Mouse (Mus musculus) lung, postnatal 0 days (tissue): ENCODE measurements around the gene Hrc.

Experiments
- CTCF ChIP-seq: IDR thresholded peaks from 2 replicates; pipeline ENCODE4 v1.5.1; 2016; ENCODE audit warnings: antibody characterized with exemption, mild to moderate bottlenecking
- EP300 ChIP-seq: IDR thresholded peaks from 2 replicates; pipeline ENCODE4 v1.6.1; 2016; ENCODE audit warnings: antibody characterized with exemption, mild to moderate bottlenecking, control low read depth

DNA sequence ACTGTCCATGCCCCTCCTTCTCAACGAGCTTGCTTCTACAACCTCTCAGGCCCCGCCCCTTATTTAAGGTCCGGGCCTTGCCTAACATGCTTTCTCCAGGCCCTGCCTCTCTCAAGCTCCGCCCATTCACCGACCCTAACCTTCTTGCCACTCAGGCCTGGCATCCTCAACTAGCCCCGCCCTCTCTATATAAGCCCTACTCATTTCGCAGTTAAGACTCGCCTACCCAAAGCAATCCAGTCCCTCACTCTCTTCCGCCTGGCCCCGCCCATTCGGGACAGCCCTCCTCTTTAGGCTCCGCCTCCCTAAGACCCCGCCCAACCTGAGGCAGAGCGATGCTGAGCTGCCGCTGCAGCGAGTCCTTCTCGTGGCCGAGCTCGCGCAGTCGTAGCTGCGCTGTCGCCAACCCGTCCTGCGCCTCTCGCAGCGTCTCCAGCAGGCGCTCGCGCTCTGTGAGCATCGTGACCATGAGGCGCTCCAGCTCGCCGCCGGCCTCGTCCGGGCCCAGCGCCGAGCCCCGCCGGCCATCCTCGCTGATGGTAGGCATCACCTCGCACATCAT, 26.2 kb downstream of the Hrc start:
- TF ChIP-seq CTCF = 0 out of 2 replicates have a peak, but pooled peaks have one; percentile 12
- no peak for TF ChIP-seq EP300
